Mouse (Mus musculus) cerebellum, postnatal 14 days (tissue): Measurements from ENCODE around the gene Ube2l6.
"Not testable (repeated sequence)": the region's sequence is repeated elsewhere in the genome, so short reads cannot be mapped to it uniquely, and the experiment has no call there.

Source experiments
- DNase-seq, 2 experiments: peaks; one replicate each; pipeline ENCODE4 v3.0.0; 2021; ENCODE audit warnings: mixed read lengths in 2 of 2

The Ube2l6 gene

GRCm38 (mm10) chr2:84793871-84794270 lies 4.8 kb upstream of the Ube2l6 start:
- DNase-seq, result no peak

DNA sequence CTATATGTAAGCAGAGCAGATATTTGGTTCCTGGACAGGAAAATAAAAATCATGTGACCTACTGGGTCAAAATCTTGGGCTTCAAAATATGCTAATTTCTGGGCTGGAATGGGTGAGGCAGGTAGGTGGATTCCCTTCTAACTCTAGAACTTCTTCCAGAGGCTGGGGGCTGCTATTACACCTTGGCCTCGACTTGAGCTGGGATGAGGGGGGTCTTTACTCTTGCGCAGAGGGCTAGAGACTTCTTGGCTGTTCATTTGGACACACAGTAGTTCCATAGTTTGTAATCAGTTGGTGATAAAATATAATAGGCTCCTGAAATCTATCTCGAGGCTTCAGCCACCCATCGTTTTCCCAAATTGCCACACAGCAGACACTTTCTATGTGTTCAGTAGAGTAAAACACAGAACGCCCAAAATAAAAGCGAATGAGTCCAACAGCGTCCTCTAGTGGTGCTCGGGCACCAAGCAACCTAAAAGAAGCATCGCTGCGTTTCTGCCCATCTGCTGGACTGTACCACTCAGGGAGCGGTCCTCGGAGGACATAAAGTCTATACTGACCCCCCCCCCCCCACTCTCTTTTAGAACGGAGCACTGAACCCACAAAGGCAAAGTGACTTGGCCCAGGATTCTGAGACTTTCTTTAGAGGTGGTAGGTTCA lies 665 bp upstream of the Ube2l6 start:
- DNase-seq, result peak; percentile 88 to 90

DNA sequence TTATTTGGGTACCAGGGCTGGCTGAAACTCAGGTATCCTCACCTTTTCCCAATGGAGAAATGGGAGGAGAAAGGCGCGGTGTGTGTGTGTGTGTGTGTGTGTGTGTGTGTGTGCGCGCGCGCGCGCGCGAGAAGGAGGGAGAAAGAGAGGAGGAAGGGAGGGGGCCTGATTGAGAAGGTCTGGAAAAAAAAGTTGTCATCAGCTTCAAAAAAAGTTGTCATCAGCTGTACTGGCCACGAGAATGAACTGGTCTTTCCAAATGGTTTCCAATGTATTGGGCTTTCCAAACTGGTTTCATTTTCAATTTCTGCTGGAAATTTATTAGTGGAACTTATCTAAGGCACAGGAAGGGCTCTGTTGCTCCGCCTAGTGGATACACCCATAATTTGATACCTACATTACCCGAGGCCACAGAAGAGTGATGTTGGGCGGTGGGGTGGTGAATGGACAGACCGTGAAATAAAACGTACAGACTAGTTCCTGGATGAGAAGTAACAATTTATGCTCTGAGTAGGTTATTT lies 473 bp downstream of the Ube2l6 start:
- peak; percentile 77 to 78 for DNase-seq

- no peak for DNase-seq
Measured at GRCm38 (mm10) chr2:84800304-84800703, 1.7 kb downstream of the Ube2l6 start.

DNA sequence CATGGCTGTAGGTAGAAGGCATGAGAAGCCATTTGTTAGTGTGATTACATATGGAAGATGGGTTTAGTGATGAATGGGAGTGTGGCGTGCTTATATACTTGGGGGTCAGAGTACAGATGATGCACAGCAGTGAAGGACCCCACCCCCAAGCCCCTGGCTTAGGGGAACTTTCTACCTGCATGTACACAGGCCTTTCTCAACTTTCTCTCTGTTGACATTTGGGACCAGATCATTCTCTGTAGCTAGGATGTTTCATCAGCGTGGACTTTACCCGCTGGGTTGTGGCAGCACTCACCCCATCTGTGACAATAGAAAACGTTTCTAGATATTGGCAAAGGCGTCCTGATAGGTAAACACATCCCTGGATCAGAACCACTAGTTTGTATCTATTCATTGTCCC lies 2.6 kb downstream of the Ube2l6 start:
- not testable (repeated sequence) for DNase-seq

- DNase-seq, result no peak
Measured at GRCm38 (mm10) chr2:84803963-84804362, 5.3 kb downstream of the Ube2l6 start.

GRCm38 (mm10) chr2:84806546-84806945 lies 7.9 kb downstream of the Ube2l6 start:
- DNase-seq, result no peak

GRCm38 (mm10) chr2:84809330-84809729 lies 10.7 kb downstream of the Ube2l6 start:
- no peak for DNase-seq

GRCm38 (mm10) chr2:84810526-84810885 lies 11.9 kb downstream of the Ube2l6 start:
- DNase-seq, result no peak

DNA sequence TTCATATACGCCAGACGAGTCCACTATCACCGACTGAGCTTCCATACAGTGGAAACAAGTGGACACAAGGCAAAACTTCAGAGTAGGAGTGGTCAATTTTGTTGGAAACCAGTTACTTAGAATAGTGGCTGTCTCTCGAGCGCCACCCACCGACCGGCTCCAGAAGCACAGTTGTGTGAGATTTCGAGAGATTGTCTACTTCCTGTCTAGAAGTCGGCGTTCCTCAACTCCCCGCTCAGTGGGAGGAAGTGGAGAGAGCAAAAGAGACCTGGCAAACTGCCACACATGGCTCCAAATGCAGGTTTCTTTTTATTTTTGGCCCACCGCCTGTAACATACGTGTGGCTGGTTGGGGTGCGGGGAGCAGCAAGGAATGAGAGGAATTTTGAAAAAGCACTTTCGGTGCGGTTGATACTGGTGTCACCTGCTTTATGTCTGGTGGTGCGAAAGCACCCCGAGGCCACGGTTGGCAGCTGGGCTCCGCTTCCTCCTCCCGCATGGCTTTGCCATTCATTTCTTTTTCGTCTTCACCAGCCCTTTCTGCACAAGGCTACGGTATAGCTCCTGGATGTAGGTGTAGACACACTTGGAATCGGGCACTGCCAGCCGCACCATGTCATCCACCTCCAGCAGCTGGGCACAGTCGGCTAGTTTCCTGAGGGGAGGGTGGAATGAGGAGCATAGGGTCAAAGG lies 12.4 kb downstream of the Ube2l6 start:
- DNase-seq, result peak; percentile 82 to 90

- no peak for DNase-seq
Measured at GRCm38 (mm10) chr2:84811880-84812279, 13.3 kb downstream of the Ube2l6 start.

DNA sequence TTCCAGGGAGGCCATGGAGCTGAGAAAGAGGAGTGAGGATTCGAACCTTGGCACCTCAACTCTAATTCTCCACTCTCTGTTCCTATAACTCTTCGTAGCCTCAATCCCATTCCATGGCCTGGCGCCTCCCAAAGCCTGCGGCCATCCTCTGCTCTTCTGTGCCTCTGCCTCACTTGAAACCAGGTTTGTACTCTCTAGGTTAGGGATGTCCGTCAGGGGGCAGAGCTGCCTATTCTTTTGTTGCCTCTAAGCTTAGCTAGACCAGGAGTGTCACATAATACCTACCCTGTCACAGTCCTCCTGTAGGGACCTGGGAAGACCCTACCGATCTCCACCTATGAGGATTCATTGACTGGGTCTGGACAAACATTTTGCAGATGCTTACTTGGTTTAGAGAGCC lies 14.0 kb downstream of the Ube2l6 start:
- DNase-seq, result no peak

- no peak for DNase-seq
Measured at GRCm38 (mm10) chr2:84819861-84820260, 21.2 kb downstream of the Ube2l6 start.

GRCm38 (mm10) chr2:84822552-84822951 lies 23.9 kb downstream of the Ube2l6 start, which contains the start of gene Smtnl1:
TSS of gene Smtnl1 (minus strand) at chr2:84822652.
- no peak for DNase-seq

DNA sequence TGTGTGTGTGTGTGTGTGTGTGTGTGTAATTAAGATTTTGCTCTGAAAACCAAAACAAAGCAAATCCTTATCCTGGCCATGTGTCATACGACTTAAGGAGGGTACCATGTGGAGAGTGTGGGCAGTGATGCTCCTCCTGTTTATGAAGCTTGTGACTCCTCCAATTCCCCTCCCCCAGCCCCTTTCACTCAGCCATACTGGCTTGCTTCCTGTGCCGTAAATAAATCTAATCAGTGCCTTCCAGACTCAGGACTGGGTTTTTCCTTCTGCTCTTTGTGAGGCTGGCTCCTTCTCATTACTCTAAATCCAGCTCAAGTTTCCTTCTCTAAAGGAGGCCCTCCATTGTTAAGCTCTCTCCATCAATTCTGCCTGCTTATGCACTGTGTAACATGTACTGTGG lies 24.6 kb downstream of the Ube2l6 start:
- DNase-seq, result no peak

DNA sequence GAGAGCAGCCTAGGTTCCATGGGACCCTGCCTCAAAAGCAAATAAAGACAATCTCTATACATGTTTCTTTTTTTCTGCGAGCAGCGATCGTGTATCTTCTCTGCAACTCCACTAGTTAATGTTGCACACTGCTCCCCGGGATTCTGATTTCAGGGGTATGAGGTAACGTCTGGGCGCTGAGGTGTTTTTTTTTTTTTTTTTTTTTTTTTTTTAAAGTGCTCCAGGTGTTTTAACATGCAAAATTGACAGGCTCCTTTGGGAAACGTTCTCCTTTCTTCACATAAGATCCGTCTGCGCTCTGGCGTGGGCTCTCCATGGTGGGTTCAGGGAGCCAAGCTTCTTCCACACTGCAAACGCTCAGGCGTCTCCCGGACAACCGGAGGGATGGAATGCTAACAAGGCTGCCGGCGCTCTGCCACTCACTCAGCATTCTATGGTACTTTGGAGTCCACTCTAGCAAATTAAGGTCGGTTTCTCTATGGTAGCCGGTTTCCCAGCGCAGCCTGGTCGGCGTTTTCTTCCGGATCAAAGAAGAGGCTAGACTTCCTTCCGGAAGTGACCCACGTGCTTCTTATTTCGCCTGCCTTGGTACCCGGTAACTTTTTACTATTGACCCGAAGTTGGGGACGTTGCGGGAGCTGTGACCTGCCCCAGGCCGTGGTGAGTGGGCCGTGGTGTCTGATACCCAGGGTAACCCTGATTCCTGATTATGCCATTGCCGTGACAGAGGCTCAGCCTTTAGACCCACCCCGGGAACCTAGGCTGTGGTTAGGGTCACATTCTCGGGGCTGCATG lies 28.1 kb downstream of the Ube2l6 start, which contains the start of gene Timm10:
Timm10 (plus strand) TSS at position 510 of the 795 bp plus-strand sequence.
- DNase-seq, result peak; percentile 85 to 90

DNA sequence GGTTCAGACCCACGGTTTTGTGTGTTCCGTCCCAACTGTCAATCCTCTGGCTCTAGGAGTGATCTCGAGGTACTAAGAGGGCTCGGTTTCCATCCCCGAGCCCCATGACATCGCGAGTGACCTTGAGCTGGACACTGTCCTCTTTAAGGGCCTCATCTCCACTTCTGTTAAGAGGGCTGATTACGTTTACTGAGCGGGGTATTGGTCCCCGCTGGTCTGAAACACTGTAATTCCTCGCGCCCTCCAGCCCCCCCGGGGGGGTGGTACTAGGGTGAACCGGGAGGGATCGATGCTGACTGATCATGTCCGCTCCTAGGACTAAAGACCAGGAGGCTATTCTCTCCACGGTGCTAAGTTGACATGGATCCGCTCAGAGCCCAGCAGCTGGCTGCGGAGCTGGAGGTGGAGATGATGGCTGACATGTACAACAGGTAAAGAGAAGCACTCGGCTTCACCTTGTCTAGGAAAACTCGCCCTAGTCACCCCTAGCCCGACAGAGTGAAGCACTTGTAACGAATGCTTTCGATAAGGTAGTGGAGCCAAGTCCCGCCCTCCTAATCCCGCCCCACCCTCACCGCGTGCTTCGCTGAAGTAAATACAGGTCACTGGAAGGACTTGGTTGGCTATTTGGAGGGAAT lies 28.8 kb downstream of the Ube2l6 start:
- peak; percentile 20 to 25 for DNase-seq

- peak; percentile 93 for DNase-seq
Measured at GRCm38 (mm10) chr2:84831666-84832391, 33.2 kb downstream of the Ube2l6 start.

GRCm38 (mm10) chr2:84837107-84837506 lies 38.5 kb downstream of the Ube2l6 start:
- DNase-seq, result no peak

GRCm38 (mm10) chr2:84837817-84838592 lies 39.4 kb downstream of the Ube2l6 start:
- DNase-seq, result no peak

DNA sequence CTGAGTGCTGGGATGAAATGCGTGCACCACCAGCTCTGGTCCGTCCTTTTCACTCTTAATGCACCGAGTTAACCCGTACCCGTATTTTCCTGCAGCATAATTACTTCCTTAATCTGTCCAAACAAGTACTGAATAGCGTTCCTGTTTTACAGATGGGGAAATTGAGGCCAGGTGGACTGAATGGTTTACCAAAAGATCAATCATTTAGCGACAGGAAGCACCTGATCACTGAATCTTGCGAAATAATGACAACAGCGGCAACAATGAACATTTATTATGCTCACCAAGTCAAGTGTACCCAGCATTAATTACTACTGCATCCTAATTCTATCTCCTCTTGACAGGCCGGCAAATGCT lies 39.9 kb downstream of the Ube2l6 start, which contains the start of gene Slc43a1:
Slc43a1 (plus strand) TSS at position 258 of the 357 bp plus-strand sequence.
- DNase-seq, result no peak
